Mouse (Mus musculus) left cerebral cortex, postnatal 4 days (tissue): Measurements from ENCODE around the gene Cracr2a. TPM values are rescaled to one million over a fixed set of nuclear protein-coding genes. Genes with fewer than 3 reads are reported as not detected.

ENCODE experiments used
- DNase-seq: peaks from one replicate; pipeline ENCODE4 v3.0.0-alpha.2; 2022
- intact Hi-C: fragments of 180-260 bp; cut with DNase I; formaldehyde crosslinking; loops from one replicate; pipeline ENCODE4 v1.15.1; 2025
- total RNA-seq, 2 experiments: library from RNA; stranded (reverse); gene quantifications; 2 replicates each; pipeline ENCODE4 v1.2.3; 2021

The Cracr2a gene
- total RNA-seq, 2 experiments from 2014 or later, result 1.2 to 1.4 TPM

DNA sequence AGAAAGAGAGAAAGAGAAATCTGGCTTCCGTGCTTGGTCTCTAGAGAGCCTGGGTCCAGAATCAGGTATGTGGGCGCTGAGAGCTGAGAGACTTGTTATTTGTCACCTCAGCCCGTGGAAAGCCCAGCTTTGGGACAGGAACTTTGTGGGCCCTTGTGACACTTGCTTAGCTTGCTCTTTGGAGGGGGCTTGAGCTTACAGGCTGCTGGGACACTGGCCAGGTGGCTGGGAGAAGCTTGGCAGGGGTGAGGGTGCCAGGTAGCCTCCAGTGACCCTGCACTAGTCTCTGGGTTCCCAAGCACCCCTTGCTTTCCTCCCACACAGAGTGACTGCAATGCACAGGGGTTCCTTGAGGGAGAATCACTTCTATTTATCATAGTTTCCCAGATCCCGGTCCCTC, 2.4 kb downstream of the Cracr2a start:
- intact Hi-C loops, result no loop called here
- no peak for DNase-seq

DNA sequence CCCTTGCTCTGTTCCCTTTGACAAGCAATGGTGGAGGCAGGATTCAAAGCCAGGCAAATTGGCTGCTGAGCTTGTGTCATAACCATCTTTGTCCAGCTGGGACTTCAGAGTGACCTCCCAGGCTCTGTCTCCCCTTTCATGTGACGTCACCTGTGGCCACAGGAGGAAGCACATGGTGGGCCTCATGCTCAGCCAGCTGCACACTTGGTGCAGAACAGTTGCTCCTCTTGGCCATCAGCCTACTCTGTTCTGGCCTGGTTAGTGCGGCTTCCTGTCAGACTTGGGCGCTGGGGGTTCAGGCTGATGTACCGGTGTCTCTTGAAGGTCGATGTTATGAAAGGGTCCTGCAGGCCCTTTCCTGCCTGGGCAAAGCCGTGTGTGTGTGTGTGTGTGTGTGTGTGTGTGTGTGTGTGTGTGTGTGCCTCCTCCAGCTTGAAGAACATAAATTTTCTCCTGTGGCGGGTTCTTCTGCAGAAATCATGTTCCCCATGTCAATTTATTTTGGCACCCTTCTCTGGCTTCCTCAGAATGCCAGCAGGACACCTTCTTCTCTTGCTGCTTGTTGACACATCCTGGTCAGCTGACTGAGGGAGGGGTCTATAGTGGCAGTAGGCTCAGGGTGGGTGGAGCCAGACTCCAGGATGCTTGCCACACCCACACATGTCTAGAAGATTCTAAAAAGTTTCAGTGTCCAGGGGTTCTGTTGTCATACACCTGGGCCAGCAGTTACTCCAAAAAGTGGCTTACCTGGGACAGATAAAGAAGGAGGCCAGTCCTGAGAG, 5.0 kb downstream of the Cracr2a start:
- peak; percentile 58 for DNase-seq
- intact Hi-C loops, result no loop called here

DNA sequence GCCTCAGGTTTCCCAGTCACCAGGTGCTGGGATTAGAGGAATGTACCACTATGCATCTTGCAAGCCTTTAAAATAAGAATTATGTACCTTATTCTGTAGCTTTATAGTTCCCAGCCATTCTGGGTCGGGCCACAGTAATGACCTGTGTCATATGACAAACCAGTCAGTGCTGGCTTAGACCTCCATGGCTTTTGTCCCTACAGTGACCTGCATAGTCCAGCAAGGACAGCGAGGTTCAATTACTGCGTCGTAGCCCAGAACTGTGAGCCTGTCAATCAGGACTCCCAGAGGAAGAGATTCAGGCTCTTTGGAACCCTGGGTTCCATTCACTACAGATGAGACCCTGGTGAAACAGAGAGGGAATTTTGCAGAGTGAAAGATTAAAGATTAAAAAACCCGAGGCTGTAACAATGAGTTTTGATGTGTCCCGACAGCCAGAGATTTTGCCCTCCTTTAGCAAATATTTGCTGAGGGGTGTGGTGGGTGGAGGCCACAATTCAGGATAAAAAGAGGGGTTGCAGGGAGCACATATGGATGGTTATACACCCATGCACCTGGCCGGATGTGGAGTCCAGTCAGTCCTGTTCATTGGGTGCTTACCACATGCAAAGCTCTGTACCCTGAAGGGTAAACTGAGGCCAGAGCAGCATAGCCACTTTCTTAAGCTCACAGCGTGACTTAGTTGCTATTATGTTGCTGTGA, 10.9 kb downstream of the Cracr2a start:
- no peak for DNase-seq
- intact Hi-C loops, result no loop called here

DNA sequence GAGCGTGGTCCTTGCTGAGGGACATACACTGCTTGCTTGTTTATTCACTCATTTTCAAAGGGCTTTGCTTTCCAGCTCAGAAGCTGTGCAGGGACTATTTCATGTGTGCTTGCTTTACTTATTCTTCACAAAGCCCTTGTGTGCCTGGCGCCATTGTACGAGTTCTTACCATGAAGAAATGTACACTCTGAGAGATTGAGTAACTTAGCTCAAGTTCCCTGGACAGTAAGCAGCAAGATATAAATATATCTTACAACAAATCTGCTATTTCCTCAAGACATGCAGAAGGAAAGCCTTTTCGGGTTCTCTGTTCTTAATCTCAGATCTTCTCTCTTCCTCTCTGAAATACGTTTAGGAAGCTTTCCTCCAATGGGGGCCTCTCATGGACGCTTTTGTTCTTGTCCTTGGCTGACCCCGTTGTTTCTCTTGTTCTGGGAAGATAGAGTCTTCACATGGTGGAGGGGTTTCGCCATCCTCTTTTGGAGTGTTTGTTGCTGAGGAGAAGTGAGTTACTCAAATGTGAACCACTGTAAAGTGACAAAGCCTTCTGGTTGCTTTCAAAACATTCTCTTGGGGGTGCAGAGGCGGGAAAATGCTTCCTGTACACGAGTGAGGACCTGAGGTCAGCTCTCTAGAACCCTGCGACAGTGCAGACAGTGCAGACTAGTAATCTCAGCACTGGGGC, 12.8 kb downstream of the Cracr2a start:
- intact Hi-C loops, result no loop called here
- DNase-seq, result no peak

DNA sequence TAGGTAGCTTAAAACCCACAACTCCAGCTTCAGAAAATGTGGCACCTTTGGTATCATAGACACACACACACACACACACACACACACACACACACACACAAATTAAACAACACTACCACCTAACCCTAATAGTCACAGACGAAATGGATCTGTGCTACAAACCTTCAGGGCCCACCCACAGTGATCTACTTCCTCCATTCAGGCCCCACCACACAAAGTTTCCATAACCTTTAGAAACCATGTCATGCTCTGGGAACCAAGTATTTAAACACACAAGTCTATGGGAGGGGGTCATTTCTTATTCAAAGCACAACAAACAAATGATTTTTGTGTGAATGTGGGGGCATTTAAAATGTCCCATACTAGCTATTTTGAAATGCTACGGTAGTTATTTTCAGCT, 14.1 kb downstream of the Cracr2a start:
- intact Hi-C loops, result no loop called here
- no peak for DNase-seq

DNA sequence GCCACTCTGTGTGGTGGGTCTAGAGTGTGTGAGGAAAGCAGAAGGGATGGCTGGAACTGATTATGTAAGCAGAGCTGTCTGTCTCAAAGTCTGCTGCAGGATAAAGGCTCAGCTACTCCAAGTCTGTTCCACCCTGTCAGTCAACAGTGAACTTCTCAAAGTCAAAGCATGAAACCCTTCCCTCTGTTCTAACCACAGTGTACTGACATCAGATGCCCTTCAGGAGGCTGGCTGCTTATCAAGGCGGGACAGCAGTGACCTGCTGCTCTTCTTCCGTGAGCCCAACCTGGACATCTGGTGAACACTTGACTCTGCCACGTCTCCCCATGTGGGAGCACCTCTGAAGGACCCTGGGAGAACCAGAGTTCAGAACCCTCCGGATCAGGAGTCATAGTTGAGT, 16.6 kb downstream of the Cracr2a start:
- DNase-seq, result no peak
- intact Hi-C loops, result no loop called here

DNA sequence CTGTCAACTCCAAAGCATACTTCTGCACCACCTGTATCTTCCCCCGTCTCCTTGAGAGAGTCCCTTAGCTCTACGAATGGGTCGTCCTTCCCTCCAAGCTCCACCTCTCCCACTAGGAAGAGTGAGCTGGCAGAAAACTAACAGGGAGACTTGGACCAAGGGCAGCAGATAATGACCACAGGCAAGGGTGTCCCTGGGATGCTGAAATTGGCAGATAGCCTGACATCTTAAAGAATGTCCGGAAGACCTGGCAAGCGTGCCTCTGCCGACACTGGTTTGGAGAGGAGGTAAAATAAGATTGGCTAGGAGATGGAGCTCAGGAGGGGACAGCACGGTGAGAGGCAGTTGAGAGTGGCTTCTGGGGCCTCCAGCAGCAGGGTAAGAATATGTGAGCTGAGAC, 17.2 kb downstream of the Cracr2a start:
- DNase-seq, result no peak
- intact Hi-C loops, result no loop called here

DNA sequence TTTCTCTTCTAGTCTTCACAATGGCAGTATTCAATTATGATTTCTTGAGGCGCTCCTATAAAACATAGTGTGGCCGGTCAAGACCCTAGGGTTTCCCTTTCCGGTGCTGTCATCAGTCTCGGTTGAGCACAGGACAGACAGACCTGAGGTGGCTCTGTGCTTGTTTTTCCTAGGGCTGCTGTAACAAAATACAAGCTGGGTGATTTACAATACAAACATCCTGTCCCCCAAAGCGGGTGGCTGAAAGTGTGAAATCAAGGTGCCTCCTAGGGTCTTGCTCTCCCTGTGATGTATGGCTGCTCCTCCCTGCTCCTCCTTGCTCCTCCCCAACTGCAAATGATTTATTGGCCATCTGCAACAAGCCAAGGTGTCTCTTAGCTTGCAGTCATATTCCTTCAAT, 17.7 kb downstream of the Cracr2a start:
- no peak for DNase-seq
- intact Hi-C loops, result no loop called here

DNA sequence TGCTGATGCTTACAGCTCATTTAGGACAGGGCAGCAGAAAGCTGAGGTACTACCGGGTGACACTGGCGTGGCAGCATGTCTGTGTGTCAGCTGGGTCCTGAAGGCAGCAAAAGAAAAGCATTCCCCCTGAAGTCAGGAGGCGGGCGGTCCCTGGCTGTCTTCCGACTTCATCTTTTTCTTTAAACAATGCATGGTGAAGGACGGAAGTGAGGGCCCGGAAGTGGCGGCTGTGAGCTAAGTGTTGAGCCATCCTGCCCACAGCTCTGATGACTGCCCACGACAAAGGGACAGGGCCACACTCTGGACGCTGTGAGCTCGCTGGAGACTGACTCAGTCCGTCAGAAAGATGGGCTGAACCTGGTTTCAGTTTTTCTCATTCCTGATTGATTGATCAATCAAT, 20.8 kb downstream of the Cracr2a start:
- no peak for DNase-seq
- intact Hi-C loops, result no loop called here

DNA sequence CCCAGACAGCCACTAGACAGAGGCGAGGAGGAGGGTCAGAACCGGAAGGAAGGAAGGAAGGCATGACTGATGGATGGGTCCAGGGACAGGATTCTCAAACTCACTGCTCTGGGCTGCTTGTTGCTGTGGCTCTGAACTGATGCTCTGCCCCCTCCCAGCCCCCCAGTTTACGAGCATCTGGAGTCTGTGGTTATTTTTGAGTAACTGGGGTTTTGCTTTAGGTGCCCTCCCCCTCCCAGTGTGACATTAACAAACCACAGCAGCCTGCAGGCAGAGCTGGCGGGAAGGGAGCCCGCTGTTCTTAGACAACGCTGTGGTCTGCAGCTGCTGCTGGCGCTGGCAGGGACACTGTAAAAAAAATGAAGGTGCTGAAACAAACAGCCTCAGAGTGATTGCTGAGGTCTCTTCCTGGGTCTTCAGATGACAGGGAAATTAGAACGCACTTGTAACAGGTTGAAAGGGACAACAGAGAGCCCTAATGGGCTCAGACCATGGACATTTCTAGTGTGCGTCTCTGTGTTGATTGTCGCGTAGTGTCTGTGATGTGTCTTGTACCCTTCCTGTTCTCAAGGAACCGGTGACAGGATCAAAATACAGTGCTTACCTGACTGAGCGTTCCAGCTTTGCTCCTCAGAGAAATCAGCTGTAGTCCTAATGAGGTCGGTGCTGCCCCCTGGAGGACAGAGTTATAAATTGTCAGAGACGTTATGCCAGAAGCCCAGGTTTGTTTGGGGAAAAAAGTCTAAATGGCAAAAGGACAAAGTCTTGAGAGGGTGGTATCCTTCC, 21.4 kb downstream of the Cracr2a start:
- intact Hi-C loops, result no loop called here

DNA sequence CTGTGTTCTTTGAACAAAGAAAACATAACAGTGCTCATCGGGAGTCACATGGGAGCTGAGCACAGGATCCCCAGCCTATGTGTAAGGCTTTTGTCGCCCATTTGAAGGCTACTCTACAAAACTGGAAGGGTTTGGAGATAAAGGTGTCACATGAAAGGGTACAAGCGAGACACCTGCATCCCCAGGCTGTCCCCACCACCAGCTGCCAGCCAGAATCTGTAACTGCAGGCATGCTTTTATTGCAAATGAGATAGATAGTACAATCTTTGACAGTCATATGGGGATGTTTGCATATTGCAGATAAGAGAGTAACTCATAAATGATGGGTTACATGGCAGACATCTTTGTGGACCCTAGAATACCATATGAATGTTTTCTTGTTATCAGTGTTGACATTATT, 30.3 kb downstream of the Cracr2a start:
- intact Hi-C loops, result no loop called here
- DNase-seq, result no peak

More for the DNA sequence above, 21.4 kb downstream of the Cracr2a start:
- DNase-seq, result peak; percentile 80

DNA sequence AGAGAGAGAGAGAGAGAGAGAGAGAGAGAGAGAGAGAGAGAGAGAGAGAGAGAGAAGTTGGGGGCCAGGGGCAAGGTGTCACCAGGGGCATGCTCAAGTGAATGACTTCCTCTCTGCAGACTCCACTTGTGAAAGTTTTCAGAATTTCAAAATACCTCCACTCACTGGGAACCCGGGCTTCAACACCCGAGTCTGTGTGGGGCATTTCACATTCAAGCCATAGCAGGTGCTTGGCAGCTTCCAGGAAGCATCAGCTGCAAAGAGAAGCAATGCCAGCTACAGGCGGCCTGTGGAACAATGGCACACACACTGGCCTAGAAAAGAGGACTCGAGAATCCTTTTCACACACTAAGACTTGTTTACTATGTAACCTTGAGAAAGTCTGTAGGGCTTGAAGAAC, 32.3 kb downstream of the Cracr2a start:
- peak; percentile 40 for DNase-seq
- intact Hi-C loops, result no loop called here

DNA sequence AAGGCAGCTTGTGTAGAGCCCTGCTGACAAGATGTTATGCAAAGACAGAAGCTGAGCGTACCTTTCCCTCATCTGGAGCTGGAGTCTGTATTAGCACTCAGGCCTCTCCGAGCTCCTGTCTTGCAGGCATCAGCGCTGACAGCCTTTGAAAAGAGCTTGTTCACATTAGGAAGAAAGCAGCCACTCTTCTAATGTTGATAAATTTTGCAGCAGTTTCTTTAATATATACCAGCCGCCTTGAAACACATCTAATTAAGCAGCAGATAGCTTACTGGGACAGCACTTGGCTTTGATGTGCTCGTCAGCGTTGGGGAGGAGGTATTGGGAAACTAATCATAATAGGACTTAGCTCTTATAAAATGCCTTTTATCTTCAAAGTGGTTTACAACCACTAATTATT, 38.1 kb downstream of the Cracr2a start:
- DNase-seq, result no peak
- intact Hi-C loops, result no loop called here

DNA sequence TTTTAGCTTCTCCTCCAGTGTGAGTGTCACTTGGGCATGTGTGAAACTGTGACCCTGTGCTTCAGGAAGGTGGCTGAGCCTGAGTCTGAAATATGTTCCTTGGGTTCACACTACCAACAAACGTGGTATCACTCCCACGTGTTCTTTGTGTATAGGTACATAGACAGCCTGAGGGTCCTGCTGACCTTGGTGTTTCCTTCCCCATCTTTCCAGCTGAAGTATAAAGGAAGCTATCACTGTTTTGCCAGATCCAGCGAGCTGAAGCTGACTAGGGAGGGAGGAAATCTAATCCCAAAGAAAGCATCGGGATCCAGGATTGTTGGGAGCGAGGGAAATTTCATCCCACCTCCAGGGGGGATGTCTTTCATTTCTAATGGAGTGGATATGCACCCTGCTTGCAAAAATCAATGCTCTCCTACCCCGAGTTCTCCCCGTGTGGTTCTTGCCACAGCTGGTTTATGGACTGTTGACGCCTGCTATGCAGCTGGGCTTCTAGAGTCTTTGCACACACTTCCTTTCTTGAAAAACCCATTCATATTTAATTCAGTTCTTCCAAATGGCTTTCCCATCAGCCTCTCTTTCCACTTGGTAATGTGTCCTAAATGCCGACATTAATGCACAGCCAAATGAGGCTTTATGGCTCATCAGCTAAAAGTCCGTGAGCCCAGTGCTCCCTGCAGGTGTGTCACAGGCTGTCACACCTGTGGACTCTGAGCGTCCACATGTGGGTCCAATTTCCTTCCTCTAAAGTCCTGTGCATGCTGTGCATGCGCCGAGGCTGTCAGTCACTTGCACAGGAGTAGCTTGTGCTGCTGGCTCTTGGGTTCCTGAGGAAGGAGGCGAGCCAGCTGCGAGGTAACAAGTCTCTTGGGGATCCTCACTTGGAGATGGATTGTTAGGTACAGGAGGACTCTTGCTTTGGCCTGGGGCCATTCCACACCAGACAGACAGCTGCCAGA, 44.2 kb downstream of the Cracr2a start:
- DNase-seq, result no peak
- intact Hi-C loops, result no loop called here

DNA sequence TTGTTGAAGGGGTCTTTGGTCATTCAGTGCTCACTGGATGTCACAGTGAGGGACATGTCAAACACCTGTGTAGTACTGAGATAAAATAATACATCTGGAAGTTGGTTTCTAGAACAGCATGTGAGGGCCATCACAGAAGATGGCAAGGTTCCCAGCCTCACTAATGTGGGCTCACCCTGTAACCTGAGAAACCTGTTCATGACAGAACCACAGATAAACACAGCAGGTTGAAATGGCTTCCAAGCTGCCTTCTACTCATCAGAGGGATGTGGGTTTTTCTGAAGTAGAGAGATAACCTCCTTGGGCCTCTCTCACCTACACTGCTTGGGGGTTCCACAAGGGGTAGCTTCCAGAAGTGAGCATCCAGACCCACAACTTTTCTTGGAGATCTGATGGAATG, 48.5 kb downstream of the Cracr2a start:
- intact Hi-C loops, result no loop called here
- no peak for DNase-seq

DNA sequence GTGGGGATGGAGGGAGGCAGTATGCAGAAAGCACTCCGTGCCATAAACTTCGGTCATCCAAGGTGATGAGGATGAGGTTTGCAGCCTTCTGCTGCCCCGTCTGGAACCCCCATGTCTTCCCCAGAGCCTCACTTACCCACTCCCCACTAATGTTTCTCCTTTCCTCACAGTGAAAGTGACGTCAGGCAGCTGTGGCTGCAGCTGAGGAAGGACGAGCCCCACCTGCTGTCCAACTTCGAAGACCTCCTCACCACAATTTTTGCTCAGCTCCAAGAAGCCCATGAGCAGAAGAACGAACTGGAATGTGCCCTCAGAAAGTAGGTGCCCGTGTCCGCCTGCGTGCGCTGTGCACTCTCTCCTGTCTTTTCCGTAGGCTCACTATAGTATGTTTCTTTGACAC, 50.1 kb downstream of the Cracr2a start:
- DNase-seq, result no peak
- intact Hi-C loops, result no loop called here

DNA sequence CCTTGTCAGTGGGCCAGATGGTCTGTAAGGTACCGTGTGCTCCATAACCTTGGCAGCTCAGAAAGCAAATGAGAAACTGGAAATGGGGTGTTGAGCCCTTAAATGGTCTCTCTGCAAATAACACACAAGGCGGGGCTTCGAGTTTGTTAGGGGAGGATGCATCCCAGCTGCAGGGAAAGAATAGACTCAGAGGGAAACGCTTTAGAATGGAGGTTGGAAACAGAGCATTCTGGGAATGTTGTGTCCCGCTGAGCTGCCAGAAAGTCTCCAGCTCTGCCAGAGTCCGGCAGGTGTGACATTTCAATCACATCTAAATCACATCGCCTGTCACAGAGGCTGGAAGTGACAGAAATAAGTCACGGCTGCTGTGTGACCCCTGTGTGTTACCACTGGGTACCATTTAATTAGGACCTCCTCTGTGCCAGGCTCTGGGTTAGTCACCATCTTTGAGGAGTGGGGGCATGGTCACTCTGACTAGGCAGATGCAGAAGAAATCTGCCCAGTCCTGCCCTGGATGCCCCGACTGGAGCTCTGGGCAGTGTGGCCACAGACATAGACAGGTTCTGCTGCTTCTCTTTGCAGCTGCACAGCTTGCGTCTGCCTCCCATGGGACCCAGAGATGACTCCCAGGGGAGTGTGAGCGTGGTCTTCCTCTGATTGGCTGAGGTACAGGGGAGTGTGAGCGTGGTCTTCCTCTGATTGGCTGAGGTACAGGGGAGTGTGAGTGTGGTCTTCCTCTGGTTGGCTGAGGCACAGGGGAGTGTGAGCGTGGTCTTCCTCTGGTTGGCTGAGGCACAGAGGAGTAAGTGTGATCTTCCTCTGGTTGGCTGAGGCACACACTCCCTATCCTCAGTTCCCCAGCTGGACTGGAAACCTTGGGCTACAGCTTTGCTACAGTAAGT, 53.2 kb downstream of the Cracr2a start:
- intact Hi-C loops, result no loop called here
- no peak for DNase-seq

DNA sequence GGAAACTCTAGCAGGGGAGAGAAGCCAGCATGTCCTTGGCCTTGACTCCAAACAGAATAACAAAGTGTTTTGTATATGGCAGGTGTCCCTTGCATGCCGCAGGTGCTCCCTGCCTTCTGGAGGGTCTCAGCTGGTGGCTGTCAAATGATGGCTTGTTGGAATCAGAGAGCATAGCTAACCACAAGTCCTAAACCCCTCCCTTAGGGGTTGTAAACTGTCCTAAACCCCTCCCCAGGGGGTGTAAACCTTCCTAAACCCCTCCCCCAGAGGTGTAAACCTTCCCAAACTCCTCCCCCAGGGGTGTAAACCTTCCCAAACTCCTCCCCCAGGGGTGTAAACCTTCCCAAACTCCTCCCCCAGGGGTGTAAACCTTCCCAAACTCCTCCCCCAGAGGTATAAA, 55.5 kb downstream of the Cracr2a start:
- peak; percentile 21 for DNase-seq
- intact Hi-C loops, result loop anchor here (5.0 kb wide), 1 partner anchor 151 kb away; the partner anchor contains the start of gene Prmt8
